Mouse (Mus musculus) gastrocnemius, postnatal 4 days (tissue): ENCODE measurements at regions not wholly inside any gene's neighbourhood (a gene's known extent, or its start where the extent isn't known, plus 50 kb on each side); places are given as distances from the start of the nearest gene placed in this dataset.

Source experiments
- DNase-seq, 2 experiments: peaks; one replicate each; pipeline ENCODE4 v3.0.0; 2021 to 2022; ENCODE audit warnings: low spot score in 2 of 2, mixed read lengths in 2 of 2

DNA sequence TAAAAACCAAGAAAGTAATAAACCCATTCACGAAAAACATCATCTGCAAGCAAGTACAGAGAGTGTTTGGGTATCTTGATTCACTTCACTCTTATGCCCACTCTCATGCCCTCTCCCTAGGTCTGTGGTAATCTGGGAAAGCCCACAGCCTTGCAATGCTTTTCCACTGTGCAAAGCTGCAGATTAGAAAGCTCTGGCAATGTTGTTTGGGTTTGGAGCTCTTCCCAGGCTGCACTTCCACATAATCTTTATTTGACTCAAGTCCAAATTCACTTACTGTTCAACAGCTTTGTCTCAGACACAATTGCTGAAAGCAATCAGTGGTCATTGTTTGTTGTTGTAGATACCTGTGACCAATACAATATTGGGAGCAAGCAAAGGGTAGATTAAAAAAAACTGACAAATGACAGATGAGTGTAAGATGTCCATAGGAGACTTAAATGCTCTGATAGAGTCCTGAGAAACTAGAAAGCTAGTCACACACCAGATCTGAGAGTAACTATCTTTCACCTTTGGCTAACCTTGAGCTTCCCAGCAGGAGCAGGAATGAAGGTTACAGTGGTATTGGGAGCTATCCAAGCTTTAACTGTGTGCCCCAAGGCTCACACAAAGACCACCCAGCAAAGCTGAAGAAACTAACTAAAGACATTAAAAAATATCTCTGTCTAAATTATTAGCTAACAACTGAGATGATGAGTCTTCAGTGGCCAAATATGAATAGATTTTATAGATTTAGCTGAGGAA lies 325.7 kb upstream of the Klf12 start:
- DNase-seq, result peak in 1 of 2 experiments; percentile 41

- DNase-seq, result peak in 1 of 2 experiments; percentile 50
Measured at GRCm38 (mm10) chr14:100607109-100607508, 322.6 kb upstream of the Klf12 start.

DNA sequence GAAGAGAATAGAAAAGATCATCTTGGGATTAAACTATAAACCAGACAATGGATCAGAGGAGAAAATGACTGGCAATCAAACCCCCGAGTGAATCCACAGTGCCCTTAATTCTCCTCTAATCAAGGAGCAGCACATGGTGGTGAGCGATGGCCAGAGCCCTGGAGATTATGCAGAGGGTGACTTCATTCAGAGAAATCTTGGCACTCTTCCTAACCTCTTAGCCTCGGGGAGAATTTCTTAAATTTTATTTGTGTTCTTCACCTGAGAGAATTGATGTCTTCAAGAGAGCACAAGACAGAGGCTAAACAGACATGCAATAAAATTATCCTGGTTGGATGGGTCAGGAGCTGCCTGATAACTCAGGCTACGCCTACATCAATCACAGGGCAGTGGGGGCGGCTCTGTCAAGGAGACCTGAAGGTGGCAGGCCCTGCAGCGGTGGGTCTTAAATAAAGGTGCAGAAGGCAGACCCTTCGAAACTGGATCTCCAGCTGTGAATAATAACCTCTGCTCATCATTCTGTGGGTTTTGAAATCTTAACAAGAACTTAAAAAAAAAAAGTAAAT lies 316.5 kb upstream of the Klf12 start:
- DNase-seq, result no peak

- no peak for DNase-seq
Measured at GRCm38 (mm10) chr14:100570026-100570425, 285.5 kb upstream of the Klf12 start.

DNA sequence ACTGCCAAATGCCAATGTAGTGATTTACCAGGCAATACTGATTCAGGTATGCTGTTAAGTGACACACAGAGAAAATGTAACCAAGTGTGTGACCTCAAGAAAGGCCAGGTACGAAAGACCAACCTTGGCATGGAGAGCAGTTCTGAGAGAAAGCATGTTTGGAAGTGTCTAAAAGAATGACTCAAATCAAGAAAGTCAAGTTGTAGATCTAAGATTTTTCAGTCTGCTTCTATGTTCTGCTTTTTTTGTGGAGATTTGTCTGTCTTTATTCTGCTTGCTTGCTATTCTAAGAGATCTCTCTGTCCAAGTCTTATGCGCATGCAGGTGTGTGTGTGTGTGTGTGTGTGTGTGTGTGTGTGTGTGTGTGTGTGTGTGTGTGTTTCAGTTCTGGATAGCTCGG lies 277.4 kb upstream of the Klf12 start:
- DNase-seq, result no peak

- DNase-seq, result peak; percentile 82 to 89
Measured at GRCm38 (mm10) chr14:100558378-100558777, 273.9 kb upstream of the Klf12 start.

- no peak for DNase-seq
Measured at GRCm38 (mm10) chr14:100552466-100552865, 268.0 kb upstream of the Klf12 start.

DNA sequence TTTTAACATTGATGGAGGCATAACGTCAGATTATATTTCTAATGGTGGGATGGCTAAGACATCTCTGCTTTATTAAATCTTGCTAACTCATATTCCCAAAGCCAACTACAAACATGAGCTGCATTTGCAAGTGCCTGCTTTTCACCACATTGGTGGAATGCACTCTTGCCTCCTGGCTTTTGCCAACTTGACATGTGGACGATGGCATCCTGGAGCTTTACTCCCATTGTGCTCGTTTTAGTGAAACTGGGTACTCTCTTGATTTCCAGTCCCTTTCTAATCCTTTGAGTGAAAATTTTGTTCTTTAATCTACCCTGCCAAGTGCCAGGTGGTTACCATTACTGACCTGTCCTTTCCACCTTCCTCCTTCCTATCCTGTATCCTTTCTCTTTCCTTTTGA lies 265.8 kb upstream of the Klf12 start:
- no peak for DNase-seq

GRCm38 (mm10) chr14:100530217-100530616 lies 245.7 kb upstream of the Klf12 start:
- no peak for DNase-seq

GRCm38 (mm10) chr14:100529758-100530157 lies 245.3 kb upstream of the Klf12 start:
- no peak for DNase-seq

DNA sequence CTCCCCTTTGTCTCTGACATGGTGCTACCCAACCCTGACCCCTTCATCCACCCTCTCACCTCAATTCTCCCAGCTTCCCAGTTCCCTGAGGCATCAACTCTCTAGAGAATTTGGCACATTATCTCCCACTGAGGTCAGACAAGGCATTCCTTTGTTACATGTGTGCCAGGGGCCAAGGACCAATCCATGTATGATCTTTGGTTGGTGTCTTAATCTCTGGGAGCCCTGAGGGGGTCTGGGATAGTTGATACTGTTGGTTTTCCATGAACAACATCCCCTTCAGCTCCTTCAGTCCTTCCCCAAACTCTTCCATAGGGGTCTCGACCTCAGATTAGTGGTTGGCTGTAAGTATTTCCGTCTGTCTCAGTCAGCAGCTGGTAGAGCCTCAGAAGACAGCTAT lies 224.9 kb upstream of the Klf12 start:
- DNase-seq, result no peak

DNA sequence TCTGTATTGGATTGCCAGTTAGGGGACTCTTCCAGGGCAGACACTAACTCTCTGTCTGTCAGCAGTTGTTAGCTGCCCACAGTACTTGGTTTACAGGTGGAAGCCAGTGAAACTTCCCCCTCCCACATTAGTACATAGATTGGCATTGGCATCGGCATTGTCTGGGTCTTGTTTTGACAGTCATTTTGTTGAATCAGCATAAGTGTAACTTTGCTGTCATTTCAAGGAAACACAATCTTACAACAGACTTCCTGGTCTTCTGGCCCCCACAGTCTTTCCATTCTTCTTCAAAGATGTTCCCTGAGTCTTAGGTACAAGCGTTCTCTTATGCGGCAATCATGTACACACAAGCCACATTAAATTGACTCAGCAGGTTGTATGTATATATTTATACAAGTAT lies 223.6 kb upstream of the Klf12 start:
- no peak for DNase-seq

- no peak for DNase-seq
Measured at GRCm38 (mm10) chr14:100507616-100508015, 223.1 kb upstream of the Klf12 start.

- no peak for DNase-seq
Measured at GRCm38 (mm10) chr14:100488837-100489236, 204.4 kb upstream of the Klf12 start.

DNA sequence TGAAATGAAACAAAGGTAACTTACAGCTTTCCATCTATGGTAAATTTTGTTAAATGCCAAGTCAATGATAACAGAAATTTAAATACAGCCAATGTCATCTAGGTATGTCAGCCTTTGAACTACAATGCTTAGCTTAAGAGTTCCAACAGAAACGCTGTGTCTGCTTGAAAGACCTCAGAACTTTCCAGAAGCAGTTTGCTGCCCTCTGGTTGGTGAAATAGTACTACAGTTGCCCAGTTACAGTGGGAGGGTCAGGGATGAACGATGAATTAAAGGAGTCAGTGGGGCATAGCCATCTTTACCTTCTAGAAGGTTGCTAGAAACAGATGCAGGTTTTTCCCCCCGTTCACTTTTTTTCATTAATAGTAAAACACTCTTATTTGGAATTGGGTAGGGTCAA lies 201.0 kb upstream of the Klf12 start:
- no peak for DNase-seq

GRCm38 (mm10) chr14:100484101-100484500 lies 199.6 kb upstream of the Klf12 start:
- no peak for DNase-seq

GRCm38 (mm10) chr14:100477595-100478380 lies 193.3 kb upstream of the Klf12 start:
- no peak for DNase-seq

DNA sequence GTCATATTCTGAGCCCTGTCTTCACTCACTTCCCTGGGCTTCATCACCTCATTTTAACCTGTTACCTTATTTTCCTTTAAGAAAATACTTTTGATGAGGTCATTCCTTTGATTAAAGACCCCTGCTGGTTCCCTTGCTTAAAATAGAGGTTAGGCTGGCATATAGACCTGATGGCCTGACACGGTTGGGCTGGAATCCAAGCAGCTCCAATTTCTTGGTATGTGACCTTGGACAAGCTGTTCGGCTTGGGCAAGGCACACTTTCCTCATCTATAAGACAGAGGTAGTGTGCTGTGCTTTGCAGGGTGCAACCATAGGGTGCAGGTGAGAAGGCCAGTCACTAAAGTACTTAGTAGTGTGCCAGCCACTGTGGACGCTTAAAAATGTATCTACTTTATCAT lies 183.8 kb upstream of the Klf12 start:
- DNase-seq, result no peak

DNA sequence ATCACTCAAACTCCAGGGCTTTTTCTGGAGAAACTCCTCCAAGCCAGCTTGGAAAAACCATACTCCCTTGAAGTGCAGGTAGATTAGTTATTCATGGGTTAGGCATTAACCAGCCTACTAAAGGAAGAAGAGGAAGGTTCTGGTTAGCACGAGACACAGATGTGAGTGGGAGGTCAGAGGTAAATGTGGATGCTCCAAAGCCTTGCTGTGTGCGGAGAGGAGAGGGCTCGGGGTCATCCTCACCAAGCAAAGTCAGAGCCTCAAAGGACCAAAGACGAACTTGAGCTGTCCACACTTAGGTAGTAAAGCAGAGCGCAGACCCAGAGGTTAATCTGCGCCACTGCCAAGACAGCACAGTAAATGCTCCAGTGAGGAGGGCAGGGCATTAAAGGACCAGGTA lies 177.8 kb upstream of the Klf12 start:
- no peak for DNase-seq

- peak in 1 of 2 experiments; percentile 31 for DNase-seq
Measured at GRCm38 (mm10) chr14:100461141-100462043, 176.9 kb upstream of the Klf12 start.

DNA sequence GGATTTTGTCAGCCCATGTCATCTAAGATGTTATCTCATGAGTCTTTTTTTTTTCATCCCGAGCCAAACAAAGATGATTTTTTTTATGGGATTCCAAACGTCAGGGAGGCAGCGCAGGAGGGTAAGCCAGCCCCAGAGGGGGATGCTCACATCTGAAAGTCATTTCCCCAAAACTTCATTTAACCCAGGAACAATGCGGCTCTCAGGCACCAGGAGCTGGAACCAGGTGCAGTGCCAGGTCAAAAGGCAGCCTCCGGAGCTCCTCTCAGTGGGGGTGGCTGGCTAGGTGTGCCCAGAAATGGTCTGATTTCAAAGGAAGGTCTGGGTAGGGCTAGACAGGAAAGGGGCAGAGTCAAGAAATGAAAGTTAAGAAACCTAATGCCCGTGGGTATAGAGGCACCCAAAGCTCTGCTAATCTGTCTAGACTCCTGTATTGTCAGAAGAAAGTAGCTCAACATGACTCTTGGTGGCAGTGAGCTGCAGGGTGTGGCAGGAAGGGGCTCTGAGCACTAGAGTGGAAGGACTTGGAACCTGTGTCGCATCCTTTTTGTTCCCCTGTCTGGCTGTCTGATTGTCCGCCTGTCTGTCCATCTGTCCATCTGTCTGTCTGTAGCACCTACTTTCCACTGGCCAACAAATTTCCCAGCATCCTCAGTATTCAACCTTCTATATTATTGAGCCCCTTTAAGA lies 175.3 kb upstream of the Klf12 start:
- no peak for DNase-seq
